Mouse (Mus musculus): Measurements from ENCODE around the gene Ddn. TPM values are rescaled to one million over a fixed set of nuclear protein-coding genes. Genes with fewer than 3 reads are reported as not detected.

Ddn gene
- total RNA-seq, 4 experiments from 2014 or later = 0.12 to 0.67 (median 0.43) TPM

- peak; percentile 64 to 70 for DNase-seq (ENCODE audit: low spot score in 2 of 2)
Measured at GRCm38 (mm10) chr15:98799396-98799795, 9.9 kb downstream of the Ddn start.

GRCm38 (mm10) chr15:98798903-98799302 is 10.4 kb downstream of the Ddn start:
- no peak for DNase-seq (ENCODE audit: low spot score in 2 of 2)

- DNase-seq (ENCODE audit: low spot score in 2 of 2) = no peak
Measured at GRCm38 (mm10) chr15:98797835-98798492, 11.3 kb downstream of the Ddn start.

- DNase-seq (ENCODE audit: low spot score in 2 of 2) = no peak
Measured at GRCm38 (mm10) chr15:98796803-98797595, 12.3 kb downstream of the Ddn start.

GRCm38 (mm10) chr15:98793141-98793698 is 16.1 kb downstream of the Ddn start:
- DNase-seq (ENCODE audit: low spot score in 2 of 2) = no peak

GRCm38 (mm10) chr15:98792233-98793020 is 16.9 kb downstream of the Ddn start:
- no peak for DNase-seq (ENCODE audit: low spot score in 2 of 2)

- no peak for DNase-seq (ENCODE audit: low spot score in 2 of 2)
Measured at GRCm38 (mm10) chr15:98791771-98792170, 17.5 kb downstream of the Ddn start.

GRCm38 (mm10) chr15:98791221-98791620 is 18.1 kb downstream of the Ddn start:
- DNase-seq (ENCODE audit: low spot score in 2 of 2) = no peak

- no peak for DNase-seq (ENCODE audit: low spot score in 2 of 2)
Measured at GRCm38 (mm10) chr15:98790761-98791160, 18.5 kb downstream of the Ddn start.

GRCm38 (mm10) chr15:98789661-98790535 is 19.4 kb downstream of the Ddn start, which contains the start of gene Wnt1:
TSS of gene Wnt1 (plus strand) at chr15:98789857.
- no peak for DNase-seq (ENCODE audit: low spot score in 2 of 2)

GRCm38 (mm10) chr15:98788972-98789660 is 20.2 kb downstream of the Ddn start:
- DNase-seq (ENCODE audit: low spot score in 2 of 2) = no peak

GRCm38 (mm10) chr15:98787930-98788329 is 21.4 kb downstream of the Ddn start:
- no peak for DNase-seq (ENCODE audit: low spot score in 2 of 2)

- no peak for DNase-seq (ENCODE audit: low spot score in 2 of 2)
Measured at GRCm38 (mm10) chr15:98785744-98786143, 23.5 kb downstream of the Ddn start.

- no peak for DNase-seq (ENCODE audit: low spot score in 2 of 2)
Measured at GRCm38 (mm10) chr15:98781166-98781565, 28.1 kb downstream of the Ddn start.

- DNase-seq (ENCODE audit: low spot score in 2 of 2) = peak; percentile 38 to 48
Measured at GRCm38 (mm10) chr15:98780573-98780972, 28.7 kb downstream of the Ddn start.

- DNase-seq (ENCODE audit: low spot score in 2 of 2) = peak; percentile 24 to 39
Measured at GRCm38 (mm10) chr15:98780075-98780474, 29.2 kb downstream of the Ddn start.

GRCm38 (mm10) chr15:98778806-98779205 is 30.5 kb downstream of the Ddn start:
- no peak for DNase-seq (ENCODE audit: low spot score in 2 of 2)

GRCm38 (mm10) chr15:98778191-98778770 is 31.0 kb downstream of the Ddn start:
- DNase-seq (ENCODE audit: low spot score in 2 of 2) = no peak

- no peak for DNase-seq (ENCODE audit: low spot score in 2 of 2)
Measured at GRCm38 (mm10) chr15:98777762-98778161, 31.5 kb downstream of the Ddn start, which contains the start of gene Wnt10b. TSS of gene Wnt10b (minus strand) at chr15:98778150.
